Mouse (Mus musculus): Measurements from ENCODE around the gene Nrxn3.

The Nrxn3 gene

DNA sequence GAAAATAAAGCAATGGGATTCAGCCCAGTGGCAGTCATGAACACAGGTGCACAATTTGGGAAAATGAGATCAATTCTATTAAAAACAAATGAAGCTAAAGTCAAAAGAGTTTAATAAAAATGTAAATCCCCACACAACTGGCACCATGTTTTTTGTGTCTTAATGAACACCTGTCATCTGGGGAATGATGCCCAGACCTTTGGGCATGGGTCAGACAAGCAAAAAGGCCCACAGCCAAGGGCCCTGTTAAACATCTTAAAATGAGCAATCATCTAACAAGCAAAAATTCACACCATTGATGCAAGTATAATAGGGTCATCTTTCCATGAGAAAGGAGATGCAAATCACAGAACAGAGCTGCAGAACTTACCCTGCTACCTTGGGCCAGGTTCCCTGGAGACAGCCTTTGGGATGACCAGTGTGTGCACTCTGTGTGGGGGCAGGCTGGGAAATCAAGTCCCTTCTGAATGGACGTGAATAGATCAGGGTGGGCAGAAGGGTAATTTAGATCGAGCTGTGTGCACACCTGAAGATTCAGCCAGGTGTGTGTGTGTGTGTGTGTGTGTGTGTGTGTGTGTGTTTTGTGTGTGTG lies 1223.3 kb downstream of the Nrxn3 start:
- no peak for DNase-seq (ENCODE audit: low spot score in 2 of 2)

DNA sequence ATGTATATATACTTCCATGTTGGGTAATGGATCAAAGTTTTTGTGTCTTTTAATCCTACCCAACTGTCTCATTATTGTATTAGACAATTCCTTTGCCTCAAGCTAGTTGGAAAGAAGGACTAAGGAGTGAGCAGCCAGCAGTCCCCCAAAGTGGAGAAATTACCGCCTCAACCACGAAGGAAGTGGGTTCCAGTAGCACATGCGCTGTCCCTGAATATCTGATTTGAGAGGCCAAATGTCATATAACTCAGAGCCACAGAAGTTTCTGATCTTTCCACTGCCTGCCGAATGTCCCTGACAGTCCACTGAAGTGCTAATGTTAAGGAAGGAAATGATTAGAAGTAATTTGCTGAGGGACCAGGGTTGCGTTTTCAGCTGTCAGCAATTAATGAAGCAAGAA lies 1223.8 kb downstream of the Nrxn3 start:
- DNase-seq (ENCODE audit: low spot score in 2 of 2): no peak

DNA sequence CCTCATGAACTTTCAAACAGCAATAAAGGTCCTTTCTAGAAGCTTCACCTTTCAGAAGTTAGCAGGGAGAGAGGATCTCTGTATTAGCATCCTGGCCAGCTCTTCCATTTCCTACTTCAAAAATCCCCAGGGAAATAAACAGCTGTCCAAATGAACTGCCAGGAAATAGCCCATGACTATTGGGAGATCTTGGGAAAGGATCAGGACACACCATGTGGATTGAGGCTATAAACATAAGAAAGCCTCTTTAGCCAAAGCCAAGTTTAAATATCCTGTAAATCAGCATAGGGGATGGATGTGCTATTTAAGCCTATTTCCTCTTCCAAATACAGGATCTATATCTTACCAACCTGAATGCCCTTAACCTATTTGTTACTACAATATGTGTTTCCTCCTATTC lies 1230.6 kb downstream of the Nrxn3 start:
- DNase-seq (ENCODE audit: low spot score in 2 of 2): no peak

DNA sequence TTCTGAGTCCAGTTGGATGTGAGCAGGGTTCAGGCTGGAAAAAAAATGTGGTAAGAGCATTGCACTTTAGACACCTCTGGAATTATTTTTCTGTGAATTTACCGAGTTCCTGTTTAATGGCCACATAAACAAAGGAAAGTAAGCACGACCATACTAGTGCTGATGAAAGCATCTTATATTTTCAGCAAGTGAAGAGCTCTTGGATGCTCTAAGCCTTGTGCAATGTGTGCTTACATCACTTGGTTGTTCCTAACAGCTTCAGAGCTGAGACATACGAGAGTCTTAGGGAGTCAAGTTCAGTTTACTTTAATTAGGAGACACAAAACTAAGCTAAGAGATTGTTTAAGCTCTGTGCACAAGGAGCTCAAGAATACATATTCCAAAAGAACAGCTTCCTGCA lies 1231.0 kb downstream of the Nrxn3 start:
- DNase-seq (ENCODE audit: low spot score in 2 of 2): no peak

DNA sequence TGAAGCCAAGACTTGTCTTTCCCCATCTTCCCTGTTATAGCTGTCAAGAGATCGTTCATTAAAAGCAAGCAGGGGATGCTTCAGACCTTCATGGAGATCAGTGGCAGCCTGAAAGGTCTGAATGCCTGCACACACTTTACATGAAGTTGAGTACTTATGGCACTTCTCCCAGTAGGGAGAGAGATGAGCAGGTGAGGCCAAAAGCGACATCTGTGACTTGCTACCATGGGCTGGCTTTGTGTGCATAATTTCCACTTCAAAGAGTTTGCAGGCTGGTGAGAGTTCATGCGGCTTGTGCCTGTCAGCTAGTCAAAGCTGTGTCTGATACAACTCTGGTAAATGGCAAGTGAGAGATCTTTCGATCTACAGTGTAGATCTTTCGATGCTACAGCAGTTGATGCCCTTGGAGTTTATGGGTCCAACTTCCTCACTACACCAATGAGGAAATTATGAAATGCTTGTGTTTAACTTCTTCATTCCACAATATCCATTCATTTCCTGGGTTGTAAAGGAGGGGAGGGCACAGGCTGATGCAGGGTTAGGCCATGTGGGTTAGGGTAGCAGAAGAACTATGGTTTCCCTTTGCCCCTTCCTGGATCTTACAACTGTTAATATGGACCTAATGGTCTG lies 1231.9 kb downstream of the Nrxn3 start:
- no peak for DNase-seq (ENCODE audit: low spot score in 2 of 2)

DNA sequence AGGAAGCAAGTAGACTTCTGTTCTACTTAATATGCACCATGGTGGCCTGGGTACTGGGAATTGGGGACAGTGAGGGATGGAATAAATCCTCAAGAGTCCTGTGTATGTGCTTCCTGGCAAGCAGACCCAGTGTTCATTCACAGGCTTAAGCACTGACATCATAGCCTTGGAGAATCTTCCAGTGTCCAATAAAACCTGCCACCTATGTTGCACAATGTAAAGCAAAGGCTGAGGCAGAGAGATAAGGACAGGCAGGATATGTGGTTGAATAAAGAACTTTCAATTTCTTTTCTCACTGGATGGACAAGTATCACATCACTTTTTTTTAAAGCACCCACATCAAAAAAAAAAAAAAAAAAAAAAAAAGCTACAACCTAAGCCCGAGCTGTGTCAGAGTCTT lies 1240.4 kb downstream of the Nrxn3 start:
- no peak for DNase-seq (ENCODE audit: low spot score in 2 of 2)

DNA sequence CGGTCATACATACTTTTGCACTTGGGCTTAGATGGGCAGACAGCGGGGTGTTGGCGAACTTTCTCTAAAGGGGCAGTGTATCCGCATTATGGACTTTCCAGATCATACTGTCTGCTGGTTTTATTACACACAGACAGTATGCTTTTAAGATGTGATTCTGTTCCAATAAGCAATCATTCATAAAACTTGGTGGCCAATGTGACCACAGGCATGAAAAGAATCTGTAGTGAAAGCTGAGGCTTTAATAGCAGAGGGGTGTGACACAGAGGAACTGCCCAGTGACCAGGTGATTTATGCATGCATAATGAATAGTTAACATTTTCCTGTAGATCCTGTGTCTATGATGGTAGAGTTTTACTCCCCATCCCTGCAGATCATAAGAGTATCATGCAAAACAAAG lies 1254.0 kb downstream of the Nrxn3 start:
- DNase-seq (ENCODE audit: low spot score in 2 of 2): no peak

DNA sequence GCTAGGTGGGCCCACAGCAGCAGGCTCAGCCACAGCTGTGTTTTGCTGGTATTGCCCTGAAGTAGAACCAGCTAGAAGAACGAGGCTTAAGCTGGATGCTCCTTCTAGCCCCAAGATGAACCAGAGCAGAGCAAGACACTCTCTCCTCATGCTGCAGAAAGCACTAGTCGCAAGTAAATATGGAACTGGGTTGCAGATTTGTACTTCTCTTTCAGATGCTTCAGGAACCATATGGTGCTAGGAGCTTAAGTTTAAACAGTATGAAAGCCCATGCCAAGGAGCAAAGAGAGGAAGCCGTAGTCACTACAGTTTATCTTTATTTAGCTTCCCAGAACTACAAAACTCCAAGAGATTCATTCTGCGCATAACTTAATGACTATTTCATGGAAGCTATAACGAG lies 1254.8 kb downstream of the Nrxn3 start:
- DNase-seq (ENCODE audit: low spot score in 2 of 2): no peak

DNA sequence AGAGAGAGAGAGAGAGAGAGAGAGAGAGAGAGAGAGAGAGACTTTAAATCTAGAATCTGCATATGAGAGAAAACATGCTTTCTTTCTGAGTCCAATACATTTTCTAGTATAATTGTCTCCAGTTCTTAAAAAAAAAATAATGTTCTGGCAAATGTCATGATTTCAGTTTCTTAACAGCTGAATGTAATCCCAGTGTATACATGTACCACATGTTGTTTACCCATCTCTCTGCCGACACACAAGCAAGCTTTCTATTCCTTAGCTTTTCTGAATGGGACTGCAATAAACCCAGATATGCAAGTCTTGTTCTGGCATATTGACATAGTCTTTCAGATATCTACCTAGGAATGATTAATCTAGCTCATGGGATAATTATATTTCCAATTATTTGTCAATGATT lies 1256.5 kb downstream of the Nrxn3 start:
- no peak for DNase-seq (ENCODE audit: low spot score in 2 of 2)

DNA sequence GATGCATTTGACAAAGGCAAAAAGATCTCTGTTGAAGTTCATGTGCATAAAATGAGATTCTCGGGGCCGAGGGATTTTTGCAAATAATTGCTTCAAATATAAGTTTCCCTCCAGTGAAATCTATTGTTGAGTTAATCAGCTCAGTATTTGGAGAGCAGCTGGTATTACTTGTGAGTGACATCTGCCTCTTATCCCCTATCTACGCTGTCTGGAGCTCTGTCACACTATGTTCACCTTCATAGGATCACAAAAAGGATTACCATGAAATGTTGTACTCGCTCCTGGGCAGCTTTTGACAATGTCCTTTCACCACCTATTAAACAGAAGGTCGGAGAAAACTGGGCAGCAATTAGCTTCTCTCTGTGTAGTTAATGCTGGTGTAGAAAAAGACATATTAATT lies 1259.8 kb downstream of the Nrxn3 start:
- DNase-seq (ENCODE audit: low spot score in 2 of 2): no peak

DNA sequence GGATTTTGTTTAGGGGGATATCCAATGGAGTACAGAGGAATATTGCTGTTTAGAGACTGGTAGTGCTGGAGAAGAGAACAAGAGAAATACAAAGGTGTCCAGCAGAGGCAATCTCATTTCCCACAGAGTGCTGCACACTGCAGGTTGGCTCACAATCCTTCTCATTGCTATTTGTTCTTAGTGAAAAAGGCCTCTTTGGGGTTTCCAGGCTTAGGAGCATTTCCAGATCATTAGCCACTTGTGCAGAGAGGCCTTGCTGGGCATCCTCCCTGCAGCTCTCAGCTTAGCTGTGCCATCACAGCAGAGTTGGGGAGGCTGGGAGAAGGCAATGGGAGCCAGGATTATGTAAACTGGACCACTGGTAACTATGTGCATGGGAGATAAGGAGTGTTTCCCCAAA lies 1260.7 kb downstream of the Nrxn3 start:
- DNase-seq (ENCODE audit: low spot score in 2 of 2): no peak

DNA sequence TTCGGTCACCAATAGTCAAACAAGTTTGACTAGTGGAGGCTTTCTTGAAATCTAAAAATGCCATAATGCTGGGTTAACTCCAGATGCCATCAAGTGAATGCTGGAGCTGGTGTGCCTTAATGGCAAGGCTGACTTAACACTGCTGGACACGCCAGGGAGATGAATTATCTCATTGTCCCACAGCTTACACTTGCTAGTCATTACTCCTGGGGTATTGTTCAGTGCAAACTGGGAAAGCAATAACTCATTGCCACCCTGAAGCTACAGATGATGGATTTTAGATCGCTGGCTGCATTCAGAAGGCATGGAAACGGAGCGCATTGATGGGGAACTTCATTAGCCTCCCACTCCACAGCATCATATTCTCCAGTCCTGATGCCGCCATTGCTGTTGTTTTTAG lies 1263.5 kb downstream of the Nrxn3 start:
- DNase-seq (ENCODE audit: low spot score in 2 of 2): no peak

DNA sequence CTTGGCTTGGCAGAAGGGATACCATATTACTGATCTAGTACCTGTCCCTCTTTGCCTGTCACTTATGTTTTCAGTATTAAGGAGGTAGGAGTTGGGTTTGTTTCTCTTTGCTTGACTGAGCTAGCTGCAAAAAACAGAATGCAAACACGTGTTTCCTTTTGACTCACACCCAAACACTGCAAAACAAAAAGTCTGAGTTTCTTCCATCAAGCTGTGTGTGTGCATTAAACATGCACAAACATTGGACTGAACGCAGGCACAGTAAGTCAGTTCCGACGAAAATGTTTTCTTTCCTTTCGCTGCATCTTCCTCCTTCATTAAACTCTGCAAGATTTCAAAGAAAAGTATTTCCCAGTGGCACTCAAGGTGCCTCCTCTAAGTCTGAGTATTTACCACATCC lies 1270.6 kb downstream of the Nrxn3 start:
- no peak for DNase-seq (ENCODE audit: low spot score in 2 of 2)

DNA sequence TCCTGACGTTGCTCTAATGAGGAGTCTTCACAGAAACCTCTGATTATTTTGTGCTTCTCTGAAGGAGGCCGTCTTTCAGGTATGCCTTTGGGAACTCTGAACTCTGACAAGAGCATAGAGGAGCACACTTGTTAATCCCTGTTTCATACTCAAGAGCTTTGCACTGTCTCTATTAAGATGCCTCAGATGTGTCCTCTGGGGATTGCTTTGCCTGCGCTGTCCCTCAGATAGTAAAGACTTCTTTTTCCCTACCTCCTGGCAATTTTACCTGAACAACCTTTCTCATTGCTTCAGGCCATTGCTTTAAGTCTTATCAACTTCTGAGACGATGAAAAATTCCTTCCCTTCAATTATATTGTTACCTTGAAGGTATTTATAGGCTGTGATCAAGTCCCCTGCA lies 1272.7 kb downstream of the Nrxn3 start:
- DNase-seq (ENCODE audit: low spot score in 2 of 2): no peak

DNA sequence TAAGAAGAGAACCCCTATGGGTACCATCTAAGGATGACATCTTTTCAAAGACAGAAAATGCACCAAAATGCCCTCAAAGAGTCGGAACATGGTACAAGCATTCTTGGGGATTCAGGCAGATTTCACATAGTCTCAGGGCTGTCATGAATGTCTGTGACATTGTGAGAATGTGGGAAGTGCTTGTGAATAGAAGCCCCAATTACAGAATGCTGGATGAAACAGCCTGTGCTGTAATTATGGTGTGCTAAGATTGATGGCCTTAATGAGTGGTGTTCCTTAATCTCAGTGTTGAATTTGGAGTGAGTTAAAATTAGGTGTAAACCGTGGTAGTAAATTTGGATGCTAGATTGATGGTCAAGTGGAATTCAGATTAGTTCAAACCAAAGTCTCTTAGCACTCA lies 1287.6 kb downstream of the Nrxn3 start:
- DNase-seq (ENCODE audit: low spot score in 2 of 2): no peak

DNA sequence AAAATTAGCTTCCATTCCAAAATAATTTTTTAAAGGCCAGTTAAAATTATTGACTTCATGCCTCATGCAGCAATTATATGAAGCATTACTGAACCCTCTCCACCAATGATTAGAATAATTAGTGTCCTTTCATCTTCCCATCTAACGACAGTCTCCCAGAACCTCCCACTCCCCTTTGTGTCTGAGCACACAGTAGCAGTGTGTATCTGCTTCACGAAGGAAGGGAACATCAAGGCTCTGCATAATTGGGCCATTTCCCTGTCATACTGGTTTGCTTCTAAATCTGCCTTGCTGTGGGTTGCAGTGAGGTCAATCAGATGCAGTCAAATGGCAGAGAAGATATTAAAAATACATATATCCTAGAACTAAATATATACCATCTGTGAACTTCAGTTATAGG lies 1291.3 kb downstream of the Nrxn3 start:
- no peak for DNase-seq (ENCODE audit: low spot score in 2 of 2)

DNA sequence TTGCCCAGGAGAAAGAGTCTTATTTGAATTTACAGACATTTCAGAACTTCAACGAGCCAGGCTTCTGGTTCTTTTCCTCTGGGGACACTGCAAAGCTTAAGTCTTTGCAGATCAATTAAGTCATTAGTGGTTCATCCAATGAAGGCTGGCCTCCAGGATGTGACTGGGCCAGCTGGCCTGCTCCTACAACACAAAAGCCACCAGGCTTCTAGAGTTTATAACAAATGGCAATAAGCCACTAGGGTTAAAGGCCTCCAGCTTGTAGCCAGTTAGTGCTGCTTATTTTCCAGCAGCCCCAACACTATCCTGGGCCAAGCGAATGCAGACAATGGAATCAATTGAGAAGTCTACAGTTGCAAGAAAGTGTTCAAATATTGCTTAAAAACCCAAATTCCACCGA lies 1304.3 kb downstream of the Nrxn3 start:
- DNase-seq (ENCODE audit: low spot score in 2 of 2): no peak

DNA sequence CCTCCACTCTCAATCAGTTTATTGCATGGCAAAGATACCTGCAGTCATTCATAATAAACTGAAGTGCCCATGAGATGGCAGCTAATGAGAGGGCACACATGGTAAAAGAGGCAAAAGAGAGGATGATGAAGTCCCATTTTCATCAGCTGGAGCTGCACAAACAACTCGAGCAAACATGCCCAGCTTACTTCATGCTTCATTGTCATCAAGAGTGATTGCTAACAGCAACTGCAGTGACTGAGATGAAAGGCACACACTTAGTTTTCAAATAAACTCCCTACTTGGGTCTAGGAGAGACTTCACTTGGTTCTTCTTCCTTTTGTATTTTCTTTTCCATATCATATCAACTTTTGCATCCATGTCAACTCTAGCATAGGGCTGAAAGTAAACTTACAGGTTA lies 1318.4 kb downstream of the Nrxn3 start:
- no peak for DNase-seq (ENCODE audit: low spot score in 2 of 2)

DNA sequence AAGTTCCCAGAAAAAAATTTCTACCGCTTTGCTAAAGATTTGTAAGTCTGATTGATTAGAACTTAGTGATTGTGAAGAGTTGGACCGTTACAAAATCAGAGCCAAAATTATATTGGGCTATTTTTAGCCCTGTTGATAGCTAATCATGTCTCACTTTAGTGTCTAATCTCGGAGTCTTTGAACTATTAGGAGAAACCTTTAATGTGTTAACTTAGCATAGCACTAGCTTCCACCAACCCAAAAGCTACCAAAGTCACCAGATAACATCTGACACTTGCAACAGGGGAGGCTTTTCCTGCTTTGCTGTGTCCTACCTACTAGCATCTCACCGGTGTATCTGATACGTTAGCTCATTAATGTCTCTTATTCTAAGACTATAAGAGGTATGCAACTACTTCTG lies 1333.6 kb downstream of the Nrxn3 start:
- DNase-seq (ENCODE audit: low spot score in 2 of 2): no peak

DNA sequence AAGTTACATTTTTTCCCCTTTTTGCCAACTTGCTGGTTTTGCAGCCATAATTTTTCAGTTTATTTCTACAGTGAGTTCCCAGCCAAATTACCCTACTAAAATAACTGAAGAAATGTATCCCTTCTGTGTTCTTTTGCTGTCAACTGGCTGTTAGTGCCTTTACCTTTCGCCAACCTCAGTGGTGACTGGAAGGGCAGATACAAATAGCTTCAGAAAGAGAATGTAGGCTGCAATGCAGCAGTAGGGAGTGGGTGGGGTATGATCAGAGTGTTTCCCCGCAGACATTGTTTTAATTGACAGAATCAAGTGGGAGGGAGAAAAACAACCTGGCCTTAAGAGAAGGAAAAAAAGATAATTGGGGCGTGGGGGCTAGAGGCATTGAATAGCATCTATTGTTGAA lies 1337.1 kb downstream of the Nrxn3 start:
- DNase-seq (ENCODE audit: low spot score in 2 of 2): no peak

DNA sequence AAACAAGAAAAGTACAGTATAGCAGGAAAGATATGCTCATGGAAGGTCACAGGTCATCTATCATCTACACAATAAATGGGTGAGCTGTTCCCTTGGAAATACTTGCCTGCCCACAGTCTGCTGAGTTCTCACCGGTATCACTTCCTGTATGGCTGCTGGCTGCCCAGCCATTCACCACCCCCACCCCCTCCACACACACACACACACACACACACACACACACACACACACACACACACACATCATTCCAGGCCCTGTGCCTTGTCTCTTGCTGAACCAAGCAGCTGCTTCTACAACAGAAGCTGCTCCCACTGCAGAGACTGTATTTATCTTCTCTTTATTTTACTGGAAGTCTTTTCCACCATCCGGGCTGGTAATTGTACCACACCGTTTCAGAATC lies 1338.6 kb downstream of the Nrxn3 start:
- DNase-seq (ENCODE audit: low spot score in 2 of 2): no peak

DNA sequence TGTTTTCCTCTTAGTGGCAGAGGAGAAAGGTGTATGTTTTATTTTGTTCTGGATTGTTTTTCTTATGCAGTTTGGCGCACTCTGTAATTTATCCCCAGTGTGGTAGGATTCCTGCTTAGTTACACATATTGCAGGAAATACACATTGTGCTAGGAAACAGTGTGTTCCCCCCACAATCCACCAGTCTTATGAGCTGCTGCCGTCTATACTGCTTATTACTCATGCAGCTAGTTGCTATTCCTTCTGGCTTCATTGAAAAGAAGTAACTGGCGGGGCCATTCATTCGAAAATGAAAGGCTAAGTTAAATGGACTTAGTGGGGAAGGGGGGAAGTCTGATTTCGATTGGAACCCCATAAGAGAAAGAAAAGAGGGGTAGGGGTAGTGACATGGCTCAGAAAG lies 1339.5 kb downstream of the Nrxn3 start:
- DNase-seq (ENCODE audit: low spot score in 2 of 2): no peak

DNA sequence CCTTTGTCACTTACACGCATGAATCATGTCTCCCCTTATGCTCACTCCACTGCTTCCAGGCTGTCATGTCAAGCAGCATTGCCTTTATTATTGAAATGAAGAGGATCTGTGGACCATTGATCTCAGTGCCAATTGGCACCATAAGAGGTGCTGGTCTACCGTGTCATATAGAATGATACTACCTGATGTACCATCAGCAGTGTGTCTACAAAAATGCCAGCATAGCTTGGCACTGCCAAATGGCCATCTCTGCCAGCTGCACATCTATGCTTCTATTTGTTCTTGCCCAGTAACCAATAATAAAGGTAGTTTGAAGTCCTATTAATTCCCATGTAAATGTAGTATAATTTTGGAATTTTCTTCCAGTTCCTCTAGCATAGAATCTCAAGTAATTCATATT lies 1340.8 kb downstream of the Nrxn3 start:
- DNase-seq (ENCODE audit: low spot score in 2 of 2): no peak

DNA sequence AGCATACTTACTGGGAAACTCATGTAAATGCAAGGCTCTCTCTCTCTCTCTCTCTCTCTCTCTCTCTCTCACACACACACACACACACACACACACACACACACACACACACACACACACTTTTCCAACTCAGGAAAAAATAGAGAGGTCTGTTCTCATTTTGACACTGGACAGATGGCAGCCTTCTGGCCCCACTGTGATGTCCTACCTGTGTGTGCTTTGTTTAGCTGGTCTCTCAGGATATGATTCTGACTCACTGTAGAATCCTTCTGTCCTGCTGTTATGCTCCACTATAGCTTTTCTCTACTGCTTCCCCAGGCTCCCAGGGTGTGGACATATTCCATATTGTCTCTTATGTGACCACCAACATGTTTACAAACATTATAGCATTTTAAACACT lies 1363.2 kb downstream of the Nrxn3 start:
- no peak for DNase-seq (ENCODE audit: low spot score in 2 of 2)
